22 mouse cellular contexts compared by ENCODE assay signal in the genomic region with DNA sequence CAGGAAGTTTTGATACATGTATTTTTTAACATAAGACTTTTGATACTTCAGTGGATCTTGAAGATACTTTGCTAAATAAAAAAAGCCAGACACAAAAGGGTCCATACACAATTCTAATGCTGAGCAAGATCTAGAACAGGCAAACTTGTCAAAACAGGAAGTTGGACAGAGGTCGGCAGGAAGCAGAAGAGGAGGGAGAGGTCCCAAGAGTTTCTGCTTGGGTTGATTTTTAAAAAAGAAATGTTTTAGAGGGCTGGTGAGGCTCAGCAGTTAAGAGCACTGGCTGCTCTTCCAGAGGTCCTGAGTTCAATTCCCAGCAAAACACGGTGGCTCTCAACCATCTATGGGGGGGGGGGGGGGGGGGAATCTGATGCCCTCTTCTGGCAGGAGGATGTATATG.
A peak's percentile ranks its signal among the peaks of the same experiment; 100 is the strongest.
DNase-seq lines count a peak whose midpoint lies in the region; ATAC-seq and TF ChIP-seq lines count a peak whose summit lies in the region.
"Had no signal": no experiment of that assay in that cellular context is flagged by ENCODE, and none has a peak within 500 bp of the region (broad histone marks: within the 10 kb centered on the region; RNA-seq: fewer than 3 reads in every experiment).

No protein-coding gene starts in this region.

- H3K9ac ChIP-seq in lung, postnatal 0 days (replicated peaks; ENCODE audit: low read depth), result no peak overlapping the region
- H3K9ac ChIP-seq in MEL (ENCODE audit: control insufficient read depth, low read depth, low read length, poor library complexity, severe bottlenecking), result peak overlapping the region; percentile 47; the same call in 1 of the 2 replicates
- H3K9ac ChIP-seq in midbrain, embryonic 14.5 days (replicated peaks; ENCODE audit: low read length), result no peak overlapping the region
- H3K9ac ChIP-seq: forebrain, embryonic 13.5 days; hindbrain, embryonic 13.5 days; limb, embryonic 13.5 days; liver, embryonic 15.5 days; midbrain, embryonic 15.5 days had no signal

- no peak for TF ChIP-seq RAD21 in MEL (IDR thresholded peaks at IDR 0.05; ENCODE audit: low read depth, low read length)

- TF ChIP-seq POLR2A in MEL (IDR thresholded peaks at IDR 0.05; ENCODE audit: control insufficient read depth in 1 of 2, insufficient read depth in 1 of 2, low read depth in 1 of 2, low read length in 2 of 2, poor library complexity in 1 of 2), result no peak

- H3K9me3 ChIP-seq in lung, postnatal 0 days (ENCODE audit: low read length), result no peaks in the 10 kb centered on the region
- no peaks in the 10 kb centered on the region for H3K9me3 ChIP-seq in MEL (replicated peaks; ENCODE audit: insufficient read depth, low read length)
- no peaks in the 10 kb centered on the region for H3K9me3 ChIP-seq in midbrain, embryonic 14.5 days (ENCODE audit: control insufficient read depth, low read length)
- H3K9me3 ChIP-seq: forebrain, embryonic 13.5 days; hindbrain, embryonic 13.5 days; limb, embryonic 13.5 days; liver, embryonic 15.5 days; midbrain, embryonic 15.5 days had no signal

- H3K27ac ChIP-seq in lung, postnatal 0 days (ENCODE audit: low read length), result no peak overlapping the region
- H3K27ac ChIP-seq in MEL (ENCODE audit: control insufficient read depth, low read depth, low read length), result peak overlapping the region; percentile 76
- no peak overlapping the region for H3K27ac ChIP-seq in midbrain, embryonic 14.5 days (replicated peaks; ENCODE audit: low read depth, low read length)
- H3K27ac ChIP-seq: forebrain, embryonic 13.5 days; hindbrain, embryonic 13.5 days; limb, embryonic 13.5 days; midbrain, embryonic 15.5 days had no signal

- no peak overlapping the region for H3K4me3 ChIP-seq in lung, postnatal 0 days (ENCODE audit: low read depth, low read length)
- H3K4me3 ChIP-seq in MEL (ENCODE audit: control insufficient read depth in 1 of 2, insufficient read depth in 1 of 2, low read depth in 2 of 2, low read length in 2 of 2), result peak overlapping the region; percentile 30 to 36; a peak in 3 of 4 replicates
- H3K4me3 ChIP-seq in midbrain, embryonic 14.5 days (replicated peaks; ENCODE audit: low read depth, low read length), result no peak overlapping the region
- H3K4me3 ChIP-seq: forebrain, embryonic 13.5 days; hindbrain, embryonic 13.5 days; limb, embryonic 13.5 days; liver, embryonic 15.5 days; midbrain, embryonic 15.5 days had no signal

- no peak overlapping the region for H3K4me2 ChIP-seq in lung, postnatal 0 days (replicated peaks; ENCODE audit: low read depth, low read length)
- H3K4me2 ChIP-seq in midbrain, embryonic 14.5 days (ENCODE audit: low read length), result no peak overlapping the region
- H3K4me2 ChIP-seq: forebrain, embryonic 13.5 days; heart, embryonic 11.5 days; hindbrain, embryonic 13.5 days; limb, embryonic 13.5 days; liver, embryonic 15.5 days; midbrain, embryonic 15.5 days had no signal

- H3K79me2 ChIP-seq in MEL (ENCODE audit: control insufficient read depth, insufficient read depth, low read length, poor library complexity), result no peaks in the 10 kb centered on the region

- H3K36me3 ChIP-seq in lung, postnatal 0 days (ENCODE audit: insufficient read depth, low read length), result no peaks in the 10 kb centered on the region
- peaks cover 0 to 25% of the 10 kb centered on the region in 2 experiments; a peak in 2 of 4 replicates for H3K36me3 ChIP-seq in MEL (ENCODE audit: control insufficient read depth in 1 of 2, insufficient read depth in 2 of 2, low read length in 2 of 2)
- H3K36me3 ChIP-seq in midbrain, embryonic 14.5 days (ENCODE audit: control insufficient read depth, insufficient read depth, low read length), result no peaks in the 10 kb centered on the region
- H3K36me3 ChIP-seq: hindbrain, embryonic 13.5 days; limb, embryonic 13.5 days; liver, embryonic 15.5 days; midbrain, embryonic 15.5 days had no signal

- peak; percentile 8; the same call in 1 of the 2 replicates for TF ChIP-seq CTCF in lung, postnatal 0 days (IDR thresholded peaks at IDR 0.05)
- TF ChIP-seq CTCF in MEL (IDR thresholded peaks at IDR 0.05 in 2 of 3, conservative IDR thresholded peaks at IDR 0.05 in 1 of 3; ENCODE audit: control insufficient read depth in 1 of 3, insufficient read depth in 1 of 3, low read depth in 2 of 3, low read length in 3 of 3, poor library complexity in 1 of 3, severe bottlenecking in 1 of 3), result peak in 2 of 3 experiments; percentile 20 to 49; a peak in 2 of 6 replicates

- ATAC-seq in lung, postnatal 0 days, result no peak
- no peak for ATAC-seq in midbrain, embryonic 14.5 days (ENCODE audit: low FRiP score, low TSS enrichment)
- ATAC-seq: forebrain, embryonic 13.5 days; midbrain, embryonic 15.5 days; Patski had no signal

- WGBS in lung, postnatal 0 days, result 13% methylated on average over 2 of the region's 2 CpGs
- 46% methylated on average over 2 of the region's 2 CpGs for WGBS in midbrain, embryonic 14.5 days

- no peak for TF ChIP-seq EP300 in lung, postnatal 0 days (IDR thresholded peaks at IDR 0.05)
- no peak for TF ChIP-seq EP300 in MEL (IDR thresholded peaks at IDR 0.05; ENCODE audit: low read depth in 1 of 2, low read length in 2 of 2)

- H3K4me1 ChIP-seq in lung, postnatal 0 days (ENCODE audit: insufficient read depth, low read depth, low read length), result no peaks in the 10 kb centered on the region
- H3K4me1 ChIP-seq in MEL (ENCODE audit: control insufficient read depth in 1 of 2, insufficient read depth in 2 of 2, low read length in 2 of 2), result peaks cover 14 to 37% of the 10 kb centered on the region in 2 experiments
- peaks cover 11% of the 10 kb centered on the region for H3K4me1 ChIP-seq in midbrain, embryonic 14.5 days (ENCODE audit: control insufficient read depth, insufficient read depth, low read length)

- H3K27me3 ChIP-seq in lung, postnatal 0 days (replicated peaks; ENCODE audit: insufficient read depth, low read length), result no peaks in the 10 kb centered on the region
- no peaks in the 10 kb centered on the region for H3K27me3 ChIP-seq in MEL (ENCODE audit: control insufficient read depth in 1 of 2, insufficient read depth in 2 of 2, low read length in 2 of 2)
- peaks cover 16% of the 10 kb centered on the region; the same call in 1 of the 2 replicates for H3K27me3 ChIP-seq in midbrain, embryonic 14.5 days (ENCODE audit: control insufficient read depth, insufficient read depth, low read length)
- H3K27me3 ChIP-seq: liver, embryonic 15.5 days; Patski had no signal

- no peak for DNase-seq in lung, postnatal 0 days (ENCODE audit: low spot score)
- no peak for DNase-seq in lung, postnatal 10 days
- peak; percentile 28 to 34 for DNase-seq in B cell, adult 2 months
- DNase-seq in MEL (ENCODE audit: low read depth, low spot score), result peak; percentile 72
- DNase-seq in naive thymus-derived CD4-positive, alpha-beta T cell, adult 2 months (ENCODE audit: low read depth), result peak; percentile 58
- DNase-seq in cerebellum, adult 9-11 months, result no peak
- no peak for DNase-seq in midbrain, embryonic 14.5 days
- DNase-seq: adrenal gland, postnatal 36 days; cerebellum, postnatal 14 days; gastrocnemius, postnatal 36 days; heart, postnatal 14 days; kidney, adult 18-20 months; kidney, postnatal 14 days; right cerebral cortex, adult 18-20 months; spleen, adult 18-20 months had no signal

TF ChIP-seq in MEL, 35 proteins besides CTCF, POLR2A, EP300 and RAD21:
- no peak for TF ChIP-seq MYC (IDR thresholded peaks at IDR 0.05; ENCODE audit: low read depth, low read length)
- 0 out of 2 replicates have a peak, but pooled peaks have one; percentile 25 for TF ChIP-seq ELF1 (IDR thresholded peaks at IDR 0.05; ENCODE audit: low read depth, low read length)
- no peak for TF ChIP-seq NELFE (IDR thresholded peaks at IDR 0.05; ENCODE audit: low read depth, low read length)
- 0 out of 2 replicates have a peak, but pooled peaks have one; percentile 25 for TF ChIP-seq HCFC1 (IDR thresholded peaks at IDR 0.05; ENCODE audit: low read depth, low read length)
- no peak for TF ChIP-seq MAZ (IDR thresholded peaks at IDR 0.05; ENCODE audit: low read depth, low read length)
- TF ChIP-seq ZNF384 (IDR thresholded peaks at IDR 0.05; ENCODE audit: low read depth, low read length), result 0 out of 2 replicates have a peak, but pooled peaks have one; percentile 29

Comparison
In these comparisons a context has a peak if more than half of its experiments do, and no peak if none do; other contexts are left out.
1. DNase-seq: peak in B cell, adult 2 months (2 of 2), MEL (single experiment) and naive thymus-derived CD4-positive, alpha-beta T cell, adult 2 months (single experiment); none in lung, postnatal 0 days (single experiment), lung, postnatal 10 days (single experiment), cerebellum, adult 9-11 months (single experiment) and midbrain, embryonic 14.5 days (single experiment).
2. H3K4me3 ChIP-seq: peak in MEL (2 of 2); none in lung, postnatal 0 days (single experiment) and midbrain, embryonic 14.5 days (single experiment).